Comparison of ENCODE assay signal across 9 mouse cellular contexts in genomic region chr2:94407441-94407840, GRCm38 (mm10). TPM values are rescaled to one million over a fixed set of nuclear protein-coding genes. Genes with fewer than 3 reads are reported as not detected.
A peak's percentile ranks its signal among the peaks of the same experiment; 100 is the strongest.
DNase-seq lines count a peak whose midpoint lies in the region; ATAC-seq lines count a peak whose summit lies in the region.
"Had no signal": no experiment of that assay in that cellular context is flagged by ENCODE, and none has a peak within 500 bp of the region (broad histone marks: within the 10 kb centered on the region; RNA-seq: fewer than 3 reads in every experiment).

No protein-coding gene starts in this region.

- H3K27me3 ChIP-seq in kidney, embryonic 15.5 days = no peaks in the 10 kb centered on the region
- no peaks in the 10 kb centered on the region for H3K27me3 ChIP-seq in hindbrain, embryonic 14.5 days (ENCODE audit: control insufficient read depth, insufficient read depth, low read length)
- H3K27me3 ChIP-seq in midbrain, embryonic 14.5 days (ENCODE audit: control insufficient read depth, insufficient read depth, low read length) = no peaks in the 10 kb centered on the region

- peaks cover 25% of the 10 kb centered on the region for H3K4me1 ChIP-seq in kidney, embryonic 15.5 days
- peaks cover 7% of the 10 kb centered on the region; the same call in 1 of the 2 replicates for H3K4me1 ChIP-seq in brown adipose tissue, adult 24 weeks (ENCODE audit: control insufficient read depth, insufficient read depth, insufficient read length, low read length)
- H3K4me1 ChIP-seq in hindbrain, embryonic 14.5 days (replicated peaks; ENCODE audit: control insufficient read depth, insufficient read depth, low read length) = peaks cover 36% of the 10 kb centered on the region
- peaks cover 24% of the 10 kb centered on the region for H3K4me1 ChIP-seq in midbrain, embryonic 14.5 days (ENCODE audit: control insufficient read depth, insufficient read depth, low read length)

- H3K9me3 ChIP-seq in kidney, embryonic 15.5 days (replicated peaks) = no peaks in the 10 kb centered on the region
- no peaks in the 10 kb centered on the region for H3K9me3 ChIP-seq in hindbrain, embryonic 14.5 days (ENCODE audit: control insufficient read depth, low read length)
- H3K9me3 ChIP-seq in midbrain, embryonic 14.5 days (ENCODE audit: control insufficient read depth, low read length) = no peaks in the 10 kb centered on the region

- peak overlapping the region; percentile 92 for H3K9ac ChIP-seq in kidney, embryonic 15.5 days
- H3K9ac ChIP-seq in hindbrain, embryonic 14.5 days = peak overlapping the region; percentile 92
- peak overlapping the region; percentile 88 for H3K9ac ChIP-seq in midbrain, embryonic 14.5 days (replicated peaks; ENCODE audit: low read length)

- peak overlapping the region; percentile 99 for H3K4me3 ChIP-seq in kidney, embryonic 15.5 days (replicated peaks)
- peak overlapping the region; percentile 100 for H3K4me3 ChIP-seq in brown adipose tissue, adult 24 weeks (ENCODE audit: insufficient read depth, low read depth, low read length)
- peak overlapping the region; percentile 98 for H3K4me3 ChIP-seq in hindbrain, embryonic 14.5 days (replicated peaks; ENCODE audit: low read length)
- H3K4me3 ChIP-seq in midbrain, embryonic 14.5 days (replicated peaks; ENCODE audit: low read depth, low read length) = peak overlapping the region; percentile 99

- H3K4me2 ChIP-seq in kidney, embryonic 15.5 days = peak overlapping the region; percentile 84
- peak overlapping the region; percentile 94 for H3K4me2 ChIP-seq in hindbrain, embryonic 14.5 days (replicated peaks)
- peak overlapping the region; percentile 76 for H3K4me2 ChIP-seq in midbrain, embryonic 14.5 days (ENCODE audit: low read length)

- no peak for ATAC-seq in kidney, embryonic 15.5 days (replicated peaks; ENCODE audit: low FRiP score)
- no peak for ATAC-seq in hindbrain, embryonic 14.5 days (ENCODE audit: low FRiP score)
- no peak for ATAC-seq in midbrain, embryonic 14.5 days (ENCODE audit: low FRiP score, low TSS enrichment)

- intact Hi-C loops in gastrocnemius, postnatal 36 days (cut with DNase I) = no loop called here

- 37% methylated on average over 3 of the region's 3 CpGs for WGBS in kidney, embryonic 15.5 days
- WGBS in hindbrain, embryonic 14.5 days = 45% methylated on average over 3 of the region's 3 CpGs
- WGBS in midbrain, embryonic 14.5 days = 40% methylated on average over 3 of the region's 3 CpGs

- no peak overlapping the region for H3K27ac ChIP-seq in kidney, embryonic 15.5 days
- no peak overlapping the region for H3K27ac ChIP-seq in brown adipose tissue, adult 24 weeks (replicated peaks; ENCODE audit: low read depth, low read length)
- no peak overlapping the region for H3K27ac ChIP-seq in hindbrain, embryonic 14.5 days
- no peak overlapping the region for H3K27ac ChIP-seq in midbrain, embryonic 14.5 days (replicated peaks; ENCODE audit: low read depth, low read length)

- DNase-seq in kidney, adult 9 months = no peak
- DNase-seq in hindbrain, embryonic 14.5 days (ENCODE audit: low spot score) = no peak
- no peak for DNase-seq in midbrain, embryonic 14.5 days
- no peak for DNase-seq in cerebellum, adult 8-10 months
- DNase-seq in gastrocnemius, postnatal 36 days = no peak
- DNase-seq in adrenal gland, postnatal 25 days = no peak
- DNase-seq: gastrocnemius, postnatal 10 days had no signal

- peaks cover 26% of the 10 kb centered on the region for H3K36me3 ChIP-seq in kidney, embryonic 15.5 days
- peaks cover 28% of the 10 kb centered on the region for H3K36me3 ChIP-seq in hindbrain, embryonic 14.5 days (replicated peaks; ENCODE audit: control insufficient read depth, insufficient read depth)
- peaks cover 23% of the 10 kb centered on the region for H3K36me3 ChIP-seq in midbrain, embryonic 14.5 days (ENCODE audit: control insufficient read depth, insufficient read depth, low read length)

RNA-seq across cellular contexts. Expression of gene Ttc17, which starts 1.0 kb away (rescaled TPM):
- polyA plus RNA-seq in kidney, embryonic 15.5 days (2015; fragmentation: Nextera tagmentation; extraction: Ambion mirVana) = 15.5 and 15.6 TPM in 2 replicates
- polyA plus RNA-seq in brown adipose tissue, adult 24 weeks (2012; ENCODE audit: insufficient read depth, insufficient read length, missing spikeins) = 7.6 and 14.0 TPM in 2 replicates
- polyA plus RNA-seq in hindbrain, embryonic 14.5 days (2014; fragmentation: Nextera tagmentation; extraction: Ambion mirVana) = 25.1 and 27.9 TPM in 2 replicates
- polyA plus RNA-seq in midbrain, embryonic 14.5 days (2014; fragmentation: Nextera tagmentation; extraction: Ambion mirVana) = 22.9 and 29.2 TPM in 2 replicates
- total RNA-seq in gastrocnemius, postnatal 36 days (2021) = 10 to 100 TPM; 17.7 to 20.1 TPM
- 39.5 and 46.2 TPM in 2 replicates for total RNA-seq in adrenal gland, postnatal 25 days (2021)

RNA-seq across cellular contexts. Expression of gene Api5, which starts 30.5 kb away (rescaled TPM):
- polyA plus RNA-seq in kidney, embryonic 15.5 days (2015; fragmentation: Nextera tagmentation; extraction: Ambion mirVana) = 155 and 161 TPM in 2 replicates
- 31.6 and 39.6 TPM in 2 replicates for polyA plus RNA-seq in brown adipose tissue, adult 24 weeks (2012; ENCODE audit: insufficient read depth, insufficient read length, missing spikeins)
- polyA plus RNA-seq in hindbrain, embryonic 14.5 days (2014; fragmentation: Nextera tagmentation; extraction: Ambion mirVana) = 118 and 129 TPM in 2 replicates
- 92.6 and 145 TPM in 2 replicates for polyA plus RNA-seq in midbrain, embryonic 14.5 days (2014; fragmentation: Nextera tagmentation; extraction: Ambion mirVana)
- total RNA-seq in gastrocnemius, postnatal 36 days (2021) = 10 to 100 TPM; 15.3 to 17.4 TPM
- 77.6 and 81.7 TPM in 2 replicates for total RNA-seq in adrenal gland, postnatal 25 days (2021)
